Mouse (Mus musculus): ENCODE measurements around the gene Cldn19. TPM values are rescaled to one million over a fixed set of nuclear protein-coding genes. Genes with fewer than 3 reads are reported as not detected.

The Cldn19 gene
- polyA plus RNA-seq, 1 experiment from 2014 or later = 7.1 TPM

DNA sequence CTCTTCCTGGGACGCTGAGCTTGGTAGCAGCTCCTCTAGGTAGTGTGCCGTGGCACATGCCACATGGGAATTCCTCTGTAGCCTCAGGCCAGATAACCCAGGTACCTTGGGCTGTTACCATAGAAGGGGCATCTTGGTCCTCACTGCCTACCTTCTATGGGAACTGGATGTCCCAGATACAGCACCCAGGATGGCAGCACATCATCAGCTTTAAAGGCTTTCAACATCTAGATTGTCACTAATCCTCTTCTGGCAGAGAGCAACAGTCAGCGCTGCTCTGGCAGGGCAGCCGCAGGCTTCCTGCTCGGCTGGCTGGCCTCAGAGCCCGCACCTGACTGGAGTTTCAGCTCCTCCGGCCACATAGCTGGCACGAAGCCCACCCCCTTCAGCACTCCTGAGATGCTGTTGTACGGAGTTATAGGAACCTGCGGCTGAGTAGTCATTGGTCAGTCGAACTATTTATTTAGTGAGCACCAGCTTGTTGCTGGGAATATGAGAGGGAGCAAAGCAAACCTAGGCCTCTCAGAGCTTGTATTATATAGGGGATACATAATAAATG is 6.7 kb upstream of the Cldn19 start:
- CTCF ChIA-PET = interaction anchor here (0.9 to 3.1 kb wide), 8 partner anchors 9 to 90 kb away, joined by 3 to 17 read pairs (median 4); partner anchors contain the start of genes AU022252 and P3h1
- no peak for TF ChIP-seq CTCF (IDR thresholded peaks at IDR 0.05)
- POLR2A ChIA-PET = interaction anchor here (0.6 kb wide), 2 partner anchors 9 to 597 kb away, joined by 3 read pairs; no protein-coding TSS in a partner anchor
- no peaks in the 10 kb centered on the region for H3K27me3 ChIP-seq
- in situ Hi-C loops (cut with MboI; ENCODE audit: low pct_unique_long_range_greater_than_20kb) = loop anchor here (5.0 to 10.0 kb wide), 4 partner anchors 44 to 416 kb away; partner anchors contain the start of genes Foxj3, Frg2f1 and Ybx1
- DNase-seq (ENCODE audit: low read depth, low spot score) (no peak), ATAC-seq (peak; percentile 26)

GRCm38 (mm10) chr4:119252025-119252808 is 3.0 kb upstream of the Cldn19 start:
- no peaks in the 10 kb centered on the region for H3K27me3 ChIP-seq
- ATAC-seq = peak; percentile 27
- POLR2A ChIA-PET = interaction anchor here (0.8 kb wide), 1 partner anchor 748 kb away, joined by 4 read pairs; no protein-coding TSS in a partner anchor
- CTCF ChIA-PET = interaction anchor here (1.0 to 1.3 kb wide), 3 partner anchors 13 to 49 kb away, joined by 3 read pairs; no protein-coding TSS in a partner anchor
- DNase-seq (ENCODE audit: low read depth, low spot score) = no peak
- in situ Hi-C loops (cut with MboI; ENCODE audit: low pct_unique_long_range_greater_than_20kb) = no loop called here
- no peak for TF ChIP-seq CTCF (IDR thresholded peaks at IDR 0.05)

DNA sequence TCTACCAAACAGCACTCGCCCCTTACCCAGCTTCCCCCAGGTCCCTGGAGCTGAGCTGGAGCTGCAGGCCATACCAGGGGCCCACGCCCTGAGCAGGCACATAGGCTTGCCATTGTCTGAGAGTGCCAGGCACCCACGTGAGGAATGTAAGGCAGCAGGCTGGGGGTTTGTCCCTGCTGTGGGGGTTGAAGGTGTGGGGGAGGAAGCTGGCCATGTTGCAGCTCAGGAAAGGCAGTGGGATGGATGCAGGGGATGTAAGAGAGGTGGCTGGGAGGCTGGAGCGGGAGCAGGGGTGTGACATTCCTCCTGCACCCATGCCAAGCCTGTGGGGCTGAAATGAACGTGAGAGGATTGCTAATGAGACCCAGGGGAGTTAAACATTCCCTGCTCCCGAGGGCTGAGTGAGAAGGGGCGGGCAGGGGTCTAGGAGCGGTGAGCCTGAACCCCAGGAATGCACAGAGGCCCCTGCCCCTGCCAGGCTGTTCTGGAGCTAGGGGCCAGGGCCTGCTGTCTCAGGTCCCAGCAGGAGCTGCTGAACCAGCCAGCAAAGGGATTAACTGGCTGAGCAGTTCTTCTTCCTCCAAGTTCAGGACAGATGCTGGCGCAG is 1.1 kb upstream of the Cldn19 start:
- TF ChIP-seq CTCF (IDR thresholded peaks at IDR 0.05) = no peak
- no peaks in the 10 kb centered on the region for H3K27me3 ChIP-seq
- POLR2A ChIA-PET = interaction anchor here (1.3 kb wide), 1 partner anchor 10 kb away, joined by 4 read pairs; no protein-coding TSS in a partner anchor
- CTCF ChIA-PET = interaction anchor here (1.0 to 1.8 kb wide), 5 partner anchors 8 to 407 kb away, joined by 3 to 6 read pairs (median 3); no protein-coding TSS in a partner anchor
- no peak for DNase-seq (ENCODE audit: low read depth, low spot score)
- ATAC-seq = peak; percentile 32
- in situ Hi-C loops (cut with MboI; ENCODE audit: low pct_unique_long_range_greater_than_20kb) = no loop called here

DNA sequence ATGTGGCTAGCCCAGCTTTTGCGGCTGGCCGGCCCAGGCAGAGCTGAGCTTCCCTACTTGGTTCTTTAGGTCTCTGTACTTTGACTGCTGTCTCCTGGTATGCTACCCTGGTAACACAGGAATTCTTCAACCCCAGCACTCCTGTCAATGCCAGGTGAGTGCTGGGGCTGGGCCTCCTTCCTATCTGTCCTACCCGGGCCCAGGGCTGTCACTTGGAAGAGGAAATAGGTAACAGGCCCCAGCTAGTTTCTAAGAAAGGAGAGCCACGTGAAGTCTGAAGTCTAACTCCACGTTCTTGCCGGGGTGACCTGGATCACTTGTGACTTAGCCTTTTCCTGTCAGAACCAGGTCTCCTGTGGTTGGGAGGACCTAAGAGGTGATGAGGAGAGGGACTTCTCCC is 1.9 kb downstream of the Cldn19 start:
- in situ Hi-C loops (cut with MboI; ENCODE audit: low pct_unique_long_range_greater_than_20kb) = no loop called here
- ChIA-PET POLR2A (no interaction called here), CTCF (no interaction called here)
- H3K27me3 ChIP-seq = no peaks in the 10 kb centered on the region
- no peak for TF ChIP-seq CTCF (IDR thresholded peaks at IDR 0.05)
- ATAC-seq (no peak), DNase-seq (ENCODE audit: low read depth, low spot score) (no peak)

DNA sequence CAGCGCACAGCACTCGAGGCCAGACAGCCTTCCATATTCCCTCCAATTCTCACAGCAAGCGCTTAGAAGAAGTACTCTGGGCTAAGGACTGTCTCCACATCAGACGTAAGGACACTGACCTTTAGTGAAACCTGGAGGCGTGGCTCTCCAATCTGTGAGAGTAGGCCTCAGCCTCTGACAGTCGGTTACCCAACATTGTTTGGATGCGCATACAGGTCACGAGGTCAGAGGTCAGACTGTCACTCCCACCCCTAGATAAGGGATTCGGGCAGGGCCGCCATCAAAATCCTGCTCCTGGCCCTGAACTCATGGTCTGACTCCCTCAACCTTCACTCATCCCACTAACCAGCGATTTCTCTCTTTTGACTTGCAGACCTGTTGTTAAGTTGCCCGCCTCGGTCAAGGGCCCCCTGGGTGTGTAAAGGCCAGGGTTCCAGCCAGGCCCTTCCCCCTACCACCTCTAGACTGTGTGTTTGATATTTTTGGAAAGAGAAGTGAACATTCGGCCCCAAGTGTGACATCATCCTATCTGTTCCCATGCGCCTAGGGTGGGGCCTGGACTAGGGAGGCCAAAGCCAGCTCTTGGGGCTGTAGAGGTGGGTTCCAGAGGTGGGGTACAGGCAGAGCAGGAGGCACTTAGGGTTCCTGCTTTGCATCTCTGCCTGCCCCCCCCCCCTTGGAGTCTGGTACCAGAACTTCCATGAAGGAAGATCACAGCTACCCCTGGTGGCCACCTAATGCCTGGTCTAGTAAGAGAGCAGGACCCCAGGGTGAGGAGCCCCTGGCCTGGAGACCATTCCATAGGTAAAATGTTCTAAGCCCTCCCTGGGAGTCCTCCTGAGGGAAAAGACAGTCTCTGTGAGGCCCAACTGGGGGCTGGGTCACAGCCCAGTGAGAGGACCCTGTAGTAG is 4.4 kb downstream of the Cldn19 start:
- POLR2A ChIA-PET = interaction anchor here (0.7 kb wide), 1 partner anchor 919 kb away, joined by 3 read pairs; no protein-coding TSS in a partner anchor
- in situ Hi-C loops (cut with MboI; ENCODE audit: low pct_unique_long_range_greater_than_20kb) = no loop called here
- TF ChIP-seq CTCF (IDR thresholded peaks at IDR 0.05) = no peak
- CTCF ChIA-PET = no interaction called here
- no peak for DNase-seq (ENCODE audit: low read depth, low spot score)
- no peak for ATAC-seq
- H3K27me3 ChIP-seq = no peaks in the 10 kb centered on the region

GRCm38 (mm10) chr4:119261087-119261713 is 6.0 kb downstream of the Cldn19 start:
- ATAC-seq (no peak), DNase-seq (ENCODE audit: low read depth, low spot score) (no peak)
- POLR2A ChIA-PET = no interaction called here
- in situ Hi-C loops (cut with MboI; ENCODE audit: low pct_unique_long_range_greater_than_20kb) = no loop called here
- CTCF ChIA-PET = no interaction called here
- no peaks in the 10 kb centered on the region for H3K27me3 ChIP-seq
- no peak for TF ChIP-seq CTCF (IDR thresholded peaks at IDR 0.05)

DNA sequence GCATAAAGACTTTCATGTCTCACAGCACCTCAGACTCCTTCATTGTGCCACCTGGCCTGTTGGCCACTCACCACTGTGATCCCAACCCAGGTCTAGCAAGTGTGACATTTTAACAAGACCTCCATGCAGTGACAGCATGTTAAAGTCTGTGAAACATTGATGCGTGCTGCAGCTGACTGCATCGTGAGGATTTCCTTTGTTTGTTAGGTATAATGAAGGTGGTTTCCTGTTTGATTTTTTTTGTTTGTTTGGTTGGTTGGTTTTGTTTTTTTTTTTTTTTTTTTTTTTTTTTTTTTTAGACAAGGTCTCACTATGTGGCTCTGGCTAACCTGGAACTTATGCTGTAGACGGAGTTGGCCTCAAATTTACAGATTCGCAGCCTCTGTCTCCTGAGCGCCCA is 7.3 kb downstream of the Cldn19 start:
- ATAC-seq = no peak
- TF ChIP-seq CTCF (IDR thresholded peaks at IDR 0.05) = no peak
- no peaks in the 10 kb centered on the region for H3K27me3 ChIP-seq
- in situ Hi-C loops (cut with MboI; ENCODE audit: low pct_unique_long_range_greater_than_20kb) = no loop called here
- ChIA-PET CTCF (interaction anchor here (1.5 kb wide), 1 partner anchor 12 kb away, joined by 5 read pairs; no protein-coding TSS in a partner anchor), POLR2A (interaction anchor here (0.7 kb wide), 1 partner anchor 113 kb away, joined by 3 read pairs; no protein-coding TSS in a partner anchor)
- DNase-seq (ENCODE audit: low read depth, low spot score) = no peak

GRCm38 (mm10) chr4:119263459-119263858 is 8.2 kb downstream of the Cldn19 start:
- in situ Hi-C loops (cut with MboI; ENCODE audit: low pct_unique_long_range_greater_than_20kb) = no loop called here
- ChIA-PET CTCF (interaction anchor here (1.4 to 1.5 kb wide), 2 partner anchors 12 to 20 kb away, joined by 3 to 5 read pairs; no protein-coding TSS in a partner anchor), POLR2A (no interaction called here)
- ATAC-seq (no peak), DNase-seq (ENCODE audit: low read depth, low spot score) (no peak)
- no peak for TF ChIP-seq CTCF (IDR thresholded peaks at IDR 0.05)
- H3K27me3 ChIP-seq = no peaks in the 10 kb centered on the region

DNA sequence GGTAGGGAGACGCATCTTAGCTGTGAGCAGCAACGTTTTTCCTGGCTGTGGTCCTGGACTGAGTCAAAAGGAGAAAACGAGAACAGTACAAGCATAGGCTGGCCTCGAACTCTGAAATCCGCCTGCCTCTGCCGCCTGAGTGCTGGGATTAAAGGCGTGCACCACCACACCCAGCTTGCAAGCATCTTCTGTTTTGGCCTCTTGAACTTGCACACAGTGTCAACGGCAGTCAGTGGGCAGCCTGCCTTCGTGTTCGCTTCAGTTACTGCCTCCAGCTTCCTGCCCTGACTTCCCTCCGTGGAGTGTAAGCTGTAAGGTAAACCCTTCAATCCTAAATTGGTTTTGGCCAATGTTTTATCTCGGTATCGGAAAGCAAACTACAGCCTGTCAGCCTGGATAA is 11.4 kb downstream of the Cldn19 start:
- no peak for TF ChIP-seq CTCF (IDR thresholded peaks at IDR 0.05)
- DNase-seq (ENCODE audit: low read depth, low spot score) (no peak), ATAC-seq (no peak)
- in situ Hi-C loops (cut with MboI; ENCODE audit: low pct_unique_long_range_greater_than_20kb) = no loop called here
- no peaks in the 10 kb centered on the region for H3K27me3 ChIP-seq
- ChIA-PET CTCF (interaction anchor here (1.4 kb wide), 1 partner anchor 19 kb away, joined by 5 read pairs; no protein-coding TSS in a partner anchor), POLR2A (interaction anchor here (0.6 to 1.2 kb wide), 2 partner anchors 11 to 35 kb away, joined by 3 to 4 read pairs; no protein-coding TSS in a partner anchor)

Measured in Patski (cell line).